Mouse (Mus musculus) liver, postnatal 0 days (tissue): ENCODE results near the gene Cdh23. TPM values are rescaled to one million over a fixed set of nuclear protein-coding genes. Genes with fewer than 3 reads are reported as not detected.

ENCODE experiments used
- ATAC-seq: fragments of 200-750 bp; cut with Nextera tagmentation; 2 replicates; pipeline ENCODE4 v1.8.0; 2017; ENCODE audit warnings: mild to moderate bottlenecking, moderate library complexity
- DNase-seq: peaks from one replicate; pipeline ENCODE4 v3.0.0-alpha.2; 2016
- H3K27ac ChIP-seq: fragments of 300-500 bp; sonication (generic); 2 replicates; pipeline ENCODE4 v1.5.1; 2014; ENCODE audit warnings: antibody characterized with exemption, moderate library complexity, mild to moderate bottlenecking, low read depth
- H3K27me3 ChIP-seq: fragments of 300-500 bp; sonication (generic); 2 replicates; pipeline ENCODE4 v1.6.1; 2014; ENCODE audit warnings: low read length, control low read depth, mixed read lengths; ENCODE audit not compliant: insufficient read depth
- H3K36me3 ChIP-seq: fragments of 300-500 bp; sonication (generic); replicated peaks from 2 replicates; pipeline ENCODE4 v1.6.1; 2014; ENCODE audit warnings: mild to moderate bottlenecking, control low read depth, low read length, moderate library complexity, mixed read lengths; ENCODE audit not compliant: insufficient read depth
- H3K4me1 ChIP-seq: fragments of 300-500 bp; sonication (generic); 2 replicates; pipeline ENCODE4 v1.6.1; 2014; ENCODE audit warnings: antibody characterized with exemption, mild to moderate bottlenecking, control low read depth; ENCODE audit not compliant: insufficient read depth
- H3K4me2 ChIP-seq: fragments of 300-500 bp; sonication (generic); 2 replicates; pipeline ENCODE4 v1.6.1; 2014; ENCODE audit warnings: low read depth, mild to moderate bottlenecking, low read length, moderate library complexity, mixed read lengths
- H3K4me3 ChIP-seq: fragments of 300-500 bp; sonication (generic); 2 replicates; pipeline ENCODE4 v1.5.1; 2014; ENCODE audit warnings: low read depth, low read length
- H3K9ac ChIP-seq: fragments of 300-500 bp; sonication (generic); replicated peaks from 2 replicates; pipeline ENCODE4 v1.6.1; 2014; ENCODE audit warnings: mild to moderate bottlenecking, moderate library complexity
- H3K9me3 ChIP-seq: fragments of 300-500 bp; sonication (generic); 2 replicates; pipeline ENCODE4 v1.6.1; 2016; ENCODE audit warnings: mild to moderate bottlenecking, control low read depth, low read length, mixed read lengths
- CTCF ChIP-seq: sonication (generic); IDR thresholded peaks from 2 replicates; pipeline ENCODE4 v1.5.1; 2016; ENCODE audit warnings: antibody characterized with exemption, low read depth
- EP300 ChIP-seq: IDR thresholded peaks from 2 replicates; pipeline ENCODE4 v1.6.1; 2016; ENCODE audit warnings: antibody characterized with exemption, low read depth, mild to moderate bottlenecking
- WGBS: fragments of 180-500 bp; shearing (Covaris S2); extraction: QIAGEN DNeasy Blood & Tissue Kit; methylation state at CpG from one replicate; pipeline ENCODE4 v1.1.7; 2014; ENCODE audit not compliant: insufficient replicate concordance; 5-methylcytosine and 5-hydroxymethylcytosine counted together
- polyA plus RNA-seq: library from polyadenylated mRNA; unstranded; fragments of >200 nt; fragmentation: Nextera tagmentation; extraction: Ambion mirVana; gene quantifications from 2 replicates; pipeline ENCODE4 v1.2.1, GENCODE M21; 2015

Cdh23 gene
- polyA plus RNA-seq, 1 experiment from 2014 or later = 0.28 TPM

DNA sequence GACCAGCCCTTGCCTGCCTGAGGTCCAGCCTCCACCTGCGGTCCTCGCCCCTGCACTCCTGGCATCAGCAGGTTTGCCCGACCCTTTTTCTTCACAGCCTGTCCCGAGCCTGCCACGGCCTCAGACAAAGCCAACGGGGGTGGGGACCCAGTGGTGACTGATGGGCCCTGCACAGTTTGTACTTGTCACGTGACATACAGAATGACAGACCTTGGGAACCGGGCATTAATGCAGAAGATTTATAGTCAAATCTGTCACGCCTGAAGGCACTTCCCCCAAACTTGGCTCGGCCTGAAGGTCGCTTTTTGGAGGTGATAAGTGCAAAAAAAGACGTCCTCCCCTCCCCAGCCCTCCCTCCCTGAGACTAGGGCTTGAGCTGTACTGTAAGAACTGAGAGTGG, 73.5 kb downstream of the Cdh23 start:
- no peak overlapping the region for H3K27ac ChIP-seq
- WGBS = 47% methylated on average over 12 of the region's 12 CpGs
- H3K4me2 ChIP-seq = no peak overlapping the region
- H3K9me3 ChIP-seq = no peaks in the 10 kb centered on the region
- no peak overlapping the region for H3K4me3 ChIP-seq
- DNase-seq (no peak), ATAC-seq (no peak)
- H3K9ac ChIP-seq = no peak overlapping the region
- no peak for TF ChIP-seq EP300
- no peak for TF ChIP-seq CTCF
- H3K27me3 ChIP-seq = no peaks in the 10 kb centered on the region
- H3K4me1 ChIP-seq = no peaks in the 10 kb centered on the region
- no peaks in the 10 kb centered on the region for H3K36me3 ChIP-seq

DNA sequence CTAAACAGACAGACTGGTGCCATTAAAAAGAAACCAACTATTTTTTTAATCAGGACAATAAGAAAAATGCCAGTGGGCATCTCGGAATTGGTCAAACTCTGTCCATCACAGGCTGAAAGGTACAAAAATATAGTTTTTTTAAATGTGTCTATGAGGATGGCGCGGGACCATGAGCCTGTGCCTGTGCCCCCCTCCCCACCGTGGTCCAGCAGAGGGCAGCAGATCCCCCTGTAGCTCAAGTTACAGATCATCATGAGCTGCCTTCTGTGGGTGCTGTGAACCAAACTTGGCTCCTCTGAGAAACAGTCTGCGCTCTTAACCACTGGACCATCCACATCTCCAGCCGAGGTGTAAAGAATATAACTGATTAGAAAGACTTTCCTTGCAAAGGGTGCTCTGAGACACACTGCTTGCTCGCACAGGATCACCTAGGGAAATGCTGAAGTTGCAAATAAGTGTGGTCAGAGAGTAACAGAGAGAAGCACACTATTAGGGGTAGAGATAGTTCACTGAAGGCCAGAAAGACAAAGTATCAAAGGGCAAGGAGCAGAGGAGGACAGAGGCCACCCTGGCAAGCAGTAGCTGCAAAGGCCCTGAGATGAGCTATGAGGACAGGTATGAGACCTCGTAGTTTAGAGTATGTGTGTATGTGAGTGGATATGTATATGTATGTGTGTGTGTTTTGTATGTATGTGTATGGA, 74.7 kb downstream of the Cdh23 start:
- TF ChIP-seq CTCF (peak; percentile 37; the same call in 1 of the 2 replicates), EP300 (no peak)
- no peak for ATAC-seq
- DNase-seq = no peak
- Histone ChIP-seq H3K9ac (no peak overlapping the region), H3K27me3 (no peaks in the 10 kb centered on the region), H3K4me3 (no peak overlapping the region), H3K27ac (no peak overlapping the region), H3K4me1 (no peaks in the 10 kb centered on the region), H3K4me2 (no peak overlapping the region), H3K36me3 (no peaks in the 10 kb centered on the region), H3K9me3 (no peaks in the 10 kb centered on the region)
- 78% methylated on average over 8 of the region's 8 CpGs for WGBS

DNA sequence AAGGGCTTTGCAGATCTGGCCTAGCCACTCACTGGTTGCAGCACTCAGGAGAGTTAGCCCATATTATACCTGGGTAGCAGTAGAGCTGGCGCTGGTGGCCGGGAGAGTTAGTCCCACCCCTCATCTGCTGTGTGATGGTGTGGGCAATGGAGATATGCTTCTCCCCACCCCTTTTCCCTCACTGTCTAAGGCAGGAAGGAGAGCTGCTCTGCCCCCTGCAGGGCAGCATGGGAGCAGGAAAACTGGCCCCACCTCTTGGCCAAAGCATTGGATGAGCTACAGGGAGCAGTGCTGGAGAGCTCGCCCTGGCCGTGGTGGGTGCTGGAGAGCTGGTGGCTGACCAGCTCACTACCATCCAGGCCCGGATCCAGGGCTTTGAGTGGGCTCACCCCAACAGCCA, 80.4 kb downstream of the Cdh23 start:
- no peak overlapping the region for H3K4me2 ChIP-seq
- no peaks in the 10 kb centered on the region for H3K4me1 ChIP-seq
- whole genome bisulfite sequencing = 41% methylated on average over 5 of the region's 5 CpGs
- no peak overlapping the region for H3K9ac ChIP-seq
- H3K27me3 ChIP-seq = no peaks in the 10 kb centered on the region
- ATAC-seq = no peak
- no peaks in the 10 kb centered on the region for H3K9me3 ChIP-seq
- H3K36me3 ChIP-seq = no peaks in the 10 kb centered on the region
- no peak overlapping the region for H3K27ac ChIP-seq
- DNase-seq = peak; percentile 25
- TF ChIP-seq CTCF = peak; percentile 59
- TF ChIP-seq EP300 = no peak
- H3K4me3 ChIP-seq = no peak overlapping the region

DNA sequence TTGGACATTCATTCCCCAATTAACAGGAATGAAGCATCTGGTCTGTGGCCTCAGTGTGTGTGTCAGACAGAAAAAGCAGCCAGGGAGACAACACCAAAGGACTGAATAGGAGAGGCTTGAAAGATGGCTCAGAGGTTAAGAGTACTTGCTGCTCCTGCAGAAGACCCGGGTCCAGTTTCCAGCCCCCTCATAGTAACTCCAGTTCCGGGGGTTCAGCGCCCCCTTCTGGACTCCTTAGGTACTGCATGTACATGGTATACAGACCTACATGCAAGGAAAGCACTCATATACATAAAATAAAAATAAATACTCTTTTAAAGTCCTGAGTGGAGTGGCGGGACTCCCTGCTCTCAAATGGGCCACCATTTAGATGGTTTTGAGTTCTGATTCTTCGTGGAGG, 83.4 kb downstream of the Cdh23 start:
- no peak overlapping the region for H3K4me2 ChIP-seq
- no peak for ATAC-seq
- H3K4me3 ChIP-seq = no peak overlapping the region
- H3K4me1 ChIP-seq = no peaks in the 10 kb centered on the region
- 21% methylated on average over 5 of the region's 5 CpGs for WGBS
- 0 out of 2 replicates have a peak, but pooled peaks cover 2% of the 10 kb centered on the region for H3K27me3 ChIP-seq
- H3K27ac ChIP-seq = no peak overlapping the region
- no peaks in the 10 kb centered on the region for H3K9me3 ChIP-seq
- peak; percentile 66 for TF ChIP-seq CTCF
- TF ChIP-seq EP300 = no peak
- no peak overlapping the region for H3K9ac ChIP-seq
- H3K36me3 ChIP-seq = no peaks in the 10 kb centered on the region
- peak; percentile 52 for DNase-seq

DNA sequence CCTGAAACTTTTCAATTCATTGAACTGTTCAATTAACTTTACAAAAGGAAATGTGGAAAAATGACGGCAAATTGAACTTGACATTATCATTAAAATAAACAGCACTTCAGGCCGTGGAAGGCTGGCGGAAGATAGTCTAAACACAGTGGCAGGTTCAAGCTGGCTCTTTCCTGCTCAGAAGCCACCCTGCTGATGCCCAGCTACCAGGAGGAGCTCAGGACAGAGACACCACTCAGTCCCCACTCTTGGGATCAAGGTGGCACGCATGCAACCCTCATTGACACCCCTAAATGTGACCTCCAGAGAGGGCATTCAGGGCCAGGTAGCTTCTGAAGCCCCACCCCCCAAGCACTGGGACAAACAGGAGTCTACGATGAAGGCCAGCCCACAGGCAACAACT, 89.1 kb downstream of the Cdh23 start:
- ATAC-seq = no peak

DNA sequence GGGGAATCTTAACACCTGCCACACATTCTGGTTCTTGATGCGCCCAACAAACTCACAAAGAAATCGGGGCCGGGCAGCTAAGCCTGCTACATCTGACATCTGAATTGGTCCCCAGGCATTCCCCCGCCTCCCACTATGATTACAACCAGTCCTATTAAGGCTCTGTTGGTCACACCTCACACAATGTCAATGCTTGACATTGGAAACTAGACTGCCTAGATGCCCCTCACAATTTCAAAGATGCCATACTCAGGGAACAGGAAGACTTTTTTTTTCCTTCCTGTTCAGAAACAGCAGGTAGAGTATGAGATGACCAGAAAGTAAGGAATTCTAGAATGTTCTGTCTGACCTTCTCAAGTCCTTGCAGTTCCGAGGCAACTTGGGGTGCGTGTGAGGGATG, 89.6 kb downstream of the Cdh23 start:
- Histone ChIP-seq H3K27me3 (0 out of 2 replicates have a peak, but pooled peaks cover 4% of the 10 kb centered on the region), H3K4me2 (no peak overlapping the region), H3K4me1 (no peaks in the 10 kb centered on the region), H3K27ac (no peak overlapping the region), H3K9ac (no peak overlapping the region), H3K9me3 (no peaks in the 10 kb centered on the region), H3K4me3 (no peak overlapping the region), H3K36me3 (no peaks in the 10 kb centered on the region)
- ATAC-seq (no peak), DNase-seq (no peak)
- WGBS = 86% methylated on average over 6 of the region's 6 CpGs
- no peak for TF ChIP-seq CTCF
- no peak for TF ChIP-seq EP300

More for the DNA sequence above, 89.1 kb downstream of the Cdh23 start:
- Histone ChIP-seq H3K4me1 (no peaks in the 10 kb centered on the region), H3K27ac (no peak overlapping the region), H3K9ac (no peak overlapping the region), H3K36me3 (no peaks in the 10 kb centered on the region), H3K27me3 (0 out of 2 replicates have a peak, but pooled peaks cover 4% of the 10 kb centered on the region), H3K9me3 (no peaks in the 10 kb centered on the region), H3K4me3 (no peak overlapping the region), H3K4me2 (no peak overlapping the region)
- TF ChIP-seq EP300 = no peak
- TF ChIP-seq CTCF = no peak
- no peak for DNase-seq
- WGBS = 73% methylated on average over 5 of the region's 5 CpGs

DNA sequence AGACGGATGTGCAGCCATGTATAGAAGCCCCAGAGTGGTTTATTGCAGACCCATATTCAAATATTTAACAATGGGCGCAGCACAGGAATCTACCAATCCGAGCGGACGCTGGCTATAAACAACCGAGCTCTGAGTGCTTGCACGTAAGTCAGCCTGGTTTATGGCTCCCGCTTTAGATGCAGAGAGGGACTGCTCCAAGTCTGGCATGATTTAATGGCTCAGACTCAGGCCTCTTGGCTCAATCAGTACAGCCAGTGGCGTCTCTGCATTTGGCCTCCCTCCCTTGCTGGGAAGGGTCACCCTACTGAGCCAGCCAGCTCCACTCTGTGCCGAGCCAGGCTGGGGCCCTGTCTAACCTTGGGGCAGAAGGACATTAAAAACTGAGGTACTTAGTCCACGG, 94.1 kb downstream of the Cdh23 start:
- Histone ChIP-seq H3K27me3 (no peaks in the 10 kb centered on the region), H3K9me3 (no peaks in the 10 kb centered on the region), H3K4me1 (no peaks in the 10 kb centered on the region), H3K27ac (no peak overlapping the region), H3K4me3 (no peak overlapping the region), H3K9ac (no peak overlapping the region), H3K4me2 (no peak overlapping the region), H3K36me3 (no peaks in the 10 kb centered on the region)
- TF ChIP-seq CTCF = no peak
- no peak for TF ChIP-seq EP300
- DNase-seq (no peak), ATAC-seq (no peak)
- 82% methylated on average over 11 of the region's 11 CpGs for WGBS
